Mouse (Mus musculus) small intestine, adult 2 months (tissue): ENCODE results near the gene Ctbp2.

ENCODE experiments used
- CTCF ChIP-seq: fragments of 200-500 bp; IDR thresholded peaks from 2 replicates; pipeline ENCODE4 v1.5.1; 2012; ENCODE audit warnings: low read depth, mild to moderate bottlenecking, control low read depth, inconsistent platforms, low read length, moderate library complexity, mixed read lengths; ENCODE audit not compliant: insufficient replicate concordance, insufficient read length; ENCODE audit errors: extremely low read depth
- POLR2A ChIP-seq: fragments of 200-500 bp; IDR thresholded peaks from 2 replicates; pipeline ENCODE4 v1.6.1; 2012; ENCODE audit warnings: low read depth, mild to moderate bottlenecking, control low read depth, inconsistent platforms, low read length, moderate library complexity

DNA sequence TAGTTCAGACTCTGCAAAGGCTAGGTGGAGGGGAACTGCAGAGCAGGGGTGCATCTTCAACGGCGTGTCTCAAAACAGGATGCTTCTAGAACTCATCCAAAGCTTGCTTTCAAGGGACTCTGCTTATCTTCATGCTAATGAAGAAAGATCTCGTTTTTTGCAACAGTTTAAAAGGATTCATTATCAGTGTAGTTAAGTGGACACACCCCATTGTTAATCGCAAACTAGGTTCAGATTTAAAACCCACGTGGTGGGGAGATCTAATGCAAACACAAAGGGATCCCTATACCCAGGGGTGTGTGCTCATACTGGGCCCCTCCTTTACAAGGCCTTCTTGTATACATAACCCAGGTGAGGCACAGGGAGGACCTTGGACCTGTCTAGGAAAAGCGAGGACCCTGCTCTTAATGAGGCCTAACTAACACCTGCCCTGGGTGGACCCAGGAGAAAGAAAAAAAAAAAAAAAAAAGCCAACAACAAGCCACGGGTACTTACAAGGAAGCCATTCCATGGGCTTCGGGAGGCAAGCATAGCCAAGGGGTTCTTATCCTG is 94.6 kb downstream of the Ctbp2 start:
- TF ChIP-seq POLR2A (no peak), CTCF (no peak)
